Mouse (Mus musculus) CH12.LX (cell line): ENCODE data around the gene Ibsp.

Experiments used
- CHD1 ChIP-seq: IDR thresholded peaks from 2 replicates; pipeline ENCODE4 v1.6.1; 2012; ENCODE audit warnings: low read depth, low read length, improper control_type of control experiment, inconsistent platforms
- CTCF ChIP-seq, 2 experiments: IDR thresholded peaks in 1 of 2; conservative IDR thresholded peaks in 1 of 2; 2 replicates each; pipeline ENCODE4 v1.5.1; 2011 to 2012; ENCODE audit warnings: low read depth in 2 of 2, low read length in 2 of 2, improper control_type of control experiment in 1 of 2, inconsistent platforms in 1 of 2, mild to moderate bottlenecking in 1 of 2, moderate library complexity in 1 of 2
- E2F4 ChIP-seq: IDR thresholded peaks from 2 replicates; pipeline ENCODE4 v1.6.1; 2011; ENCODE audit warnings: low read depth, low read length, improper control_type of control experiment; ENCODE audit not compliant: insufficient replicate concordance
- POLR2A ChIP-seq: IDR thresholded peaks from 2 replicates; pipeline ENCODE4 v1.6.1; 2011; ENCODE audit warnings: low read depth, mild to moderate bottlenecking, improper control_type of control experiment, low read length
- RAD21 ChIP-seq: IDR thresholded peaks from 2 replicates; pipeline ENCODE4 v1.6.1; 2011; ENCODE audit warnings: low read depth, mild to moderate bottlenecking, low read length, improper control_type of control experiment, moderate library complexity
- RCOR1 ChIP-seq: conservative IDR thresholded peaks from 2 replicates; pipeline ENCODE4 v1.6.1; 2012; ENCODE audit warnings: low read depth, mild to moderate bottlenecking, inconsistent platforms, low read length, improper control_type of control experiment
- TBP ChIP-seq: conservative IDR thresholded peaks from 2 replicates; pipeline ENCODE4 v1.6.1; 2011; ENCODE audit warnings: low read depth, low read length, improper control_type of control experiment
- USF1 ChIP-seq: IDR thresholded peaks from 2 replicates; pipeline ENCODE4 v1.6.1; 2014; ENCODE audit warnings: low read depth, mild to moderate bottlenecking, inconsistent platforms, low read length, improper control_type of control experiment
- ZMIZ1 ChIP-seq: IDR thresholded peaks from 2 replicates; pipeline ENCODE4 v1.6.1; 2012; ENCODE audit warnings: low read depth, mild to moderate bottlenecking, inconsistent platforms, low read length, improper control_type of control experiment

DNA sequence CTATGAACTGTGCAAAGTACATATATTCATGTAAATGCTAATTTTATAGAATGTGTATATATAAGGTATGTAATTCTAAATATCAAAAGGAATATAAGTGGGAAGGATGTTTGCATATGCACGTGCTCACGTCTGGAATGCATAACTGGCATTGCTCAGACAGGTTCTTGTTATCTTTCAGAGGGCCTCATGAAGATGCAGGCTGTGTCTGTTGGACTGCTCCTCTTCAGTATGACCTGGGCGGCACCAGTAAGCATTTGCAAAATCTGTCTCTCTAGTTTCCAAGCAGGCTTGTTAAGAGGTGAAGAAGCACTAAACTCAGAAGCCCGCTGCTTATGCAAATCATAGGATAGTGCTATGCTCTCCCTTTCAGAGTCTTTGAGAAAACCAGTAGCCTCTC, 27.9 kb downstream of the Ibsp start:
- TF ChIP-seq POLR2A (no peak), RCOR1 (no peak), E2F4 (no peak), TBP (no peak), USF1 (no peak), CTCF (conservative IDR thresholded peaks at IDR 0.05 in 1 of 2, IDR thresholded peaks at IDR 0.05 in 1 of 2; ENCODE audit: low read depth in 2 of 2, low read length in 2 of 2) (no peak), ZMIZ1 (no peak), RAD21 (no peak), CHD1 (no peak)
